In the genomic region with DNA sequence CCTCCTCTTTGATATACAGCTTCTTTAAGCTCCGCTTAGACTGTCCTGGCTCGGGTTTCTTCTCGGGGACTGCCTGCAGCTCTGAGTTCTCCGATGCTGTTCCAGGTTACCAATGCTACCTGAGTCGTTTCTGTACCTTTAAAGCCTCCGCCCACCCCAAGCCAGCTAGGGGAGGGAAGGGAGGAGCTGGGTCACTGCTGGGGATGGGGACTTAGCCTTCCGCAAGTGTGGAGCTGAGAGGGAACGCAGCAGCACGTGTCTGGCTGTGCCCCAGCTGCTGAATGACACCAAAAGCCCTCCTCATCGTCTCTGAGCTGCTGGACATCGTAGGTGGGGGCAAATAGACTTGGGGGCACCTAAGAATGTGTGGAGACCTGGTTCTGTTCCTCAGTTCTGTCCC, we compare ENCODE assay signal across 13 mouse cellular contexts. TPM values are rescaled to one million over a fixed set of nuclear protein-coding genes. Genes with fewer than 3 reads are reported as not detected.
DNase-seq lines count a peak whose midpoint lies in the region; ATAC-seq and TF ChIP-seq lines count a peak whose summit lies in the region.
"Had no signal": no experiment of that assay in that cellular context is flagged by ENCODE, and none has a peak within 500 bp of the region (broad histone marks: within the 10 kb centered on the region; RNA-seq: fewer than 3 reads in every experiment).

No protein-coding gene starts in this region.

- 0 out of 2 replicates have a peak, but pooled peaks have one; percentile 38 for ATAC-seq in lung, embryonic 14.5 days (ENCODE audit: insufficient read depth)
- ATAC-seq in lung, postnatal 0 days: no peak
- peak; percentile 39 for ATAC-seq in intestine, embryonic 16.5 days
- ATAC-seq in stomach, postnatal 0 days (ENCODE audit: low FRiP score, low TSS enrichment): no peak
- ATAC-seq: forebrain, embryonic 14.5 days had no signal

- no peak for TF ChIP-seq EP300 in lung, postnatal 0 days (IDR thresholded peaks at IDR 0.05)
- no peak for TF ChIP-seq EP300 in stomach, postnatal 0 days (optimal IDR thresholded peaks at IDR 0.05)

- H3K4me1 ChIP-seq in lung, embryonic 14.5 days (ENCODE audit: insufficient read depth): no peaks in the 10 kb centered on the region
- no peaks in the 10 kb centered on the region for H3K4me1 ChIP-seq in lung, postnatal 0 days (ENCODE audit: insufficient read depth, low read depth, low read length)
- peaks cover 19% of the 10 kb centered on the region for H3K4me1 ChIP-seq in intestine, embryonic 16.5 days (ENCODE audit: control insufficient read depth, insufficient read depth, low read length)
- no peaks in the 10 kb centered on the region for H3K4me1 ChIP-seq in stomach, postnatal 0 days (replicated peaks; ENCODE audit: control insufficient read depth, insufficient read depth)
- H3K4me1 ChIP-seq: neural tube, embryonic 12.5 days had no signal

- no peak overlapping the region for H3K9ac ChIP-seq in lung, embryonic 14.5 days
- no peak overlapping the region for H3K9ac ChIP-seq in lung, postnatal 0 days (replicated peaks; ENCODE audit: low read depth)
- peak overlapping the region; percentile 33 for H3K9ac ChIP-seq in intestine, embryonic 16.5 days (ENCODE audit: low read depth, low read length)
- no peak overlapping the region for H3K9ac ChIP-seq in stomach, postnatal 0 days (ENCODE audit: low read length)
- H3K9ac ChIP-seq: neural tube, embryonic 12.5 days had no signal

- H3K36me3 ChIP-seq in lung, embryonic 14.5 days (ENCODE audit: insufficient read depth): no peaks in the 10 kb centered on the region
- no peaks in the 10 kb centered on the region for H3K36me3 ChIP-seq in lung, postnatal 0 days (ENCODE audit: insufficient read depth, low read length)
- no peaks in the 10 kb centered on the region for H3K36me3 ChIP-seq in intestine, embryonic 16.5 days (ENCODE audit: control insufficient read depth, insufficient read depth, low read length)
- H3K36me3 ChIP-seq in stomach, postnatal 0 days (ENCODE audit: control insufficient read depth, insufficient read depth, low read length): no peaks in the 10 kb centered on the region
- H3K36me3 ChIP-seq: neural tube, embryonic 12.5 days had no signal

- no peak overlapping the region for H3K27ac ChIP-seq in lung, embryonic 14.5 days (ENCODE audit: low read depth)
- no peak overlapping the region for H3K27ac ChIP-seq in lung, postnatal 0 days (ENCODE audit: low read length)
- H3K27ac ChIP-seq in intestine, embryonic 16.5 days (ENCODE audit: low read length): peak overlapping the region; percentile 37; the same call in 1 of the 2 replicates
- no peak overlapping the region for H3K27ac ChIP-seq in stomach, postnatal 0 days (replicated peaks)
- H3K27ac ChIP-seq in layer of hippocampus, adult 2 months: no peak overlapping the region
- H3K27ac ChIP-seq: neural tube, embryonic 12.5 days had no signal

- TF ChIP-seq CTCF in lung, embryonic 14.5 days (IDR thresholded peaks at IDR 0.05; ENCODE audit: low read depth): no peak
- TF ChIP-seq CTCF in lung, postnatal 0 days (IDR thresholded peaks at IDR 0.05): no peak
- no peak for TF ChIP-seq CTCF in stomach, postnatal 0 days (IDR thresholded peaks at IDR 0.05; ENCODE audit: low read depth)
- no peak for TF ChIP-seq CTCF in layer of hippocampus, adult 2 months (conservative IDR thresholded peaks at IDR 0.05)

- intact Hi-C loops in left cerebral cortex, postnatal 36 days (cut with DNase I): no loop called here

- 10% methylated on average over 11 of the region's 11 CpGs for WGBS in lung, embryonic 14.5 days
- WGBS in lung, postnatal 0 days: 9% methylated on average over 11 of the region's 11 CpGs
- 13% methylated on average over 11 of the region's 11 CpGs for WGBS in intestine, embryonic 16.5 days
- 11% methylated on average over 11 of the region's 11 CpGs for WGBS in stomach, postnatal 0 days

- DNase-seq in lung, embryonic 14.5 days: no peak
- no peak for DNase-seq in lung, postnatal 0 days (ENCODE audit: low spot score)
- peak; percentile 63 for DNase-seq in kidney, postnatal 10 days
- DNase-seq in stomach, postnatal 0 days (ENCODE audit: low spot score): no peak
- DNase-seq in left cerebral cortex, postnatal 36 days (ENCODE audit: low spot score in 2 of 2): no peak
- DNase-seq in layer of hippocampus, adult 2 months (ENCODE audit: low spot score in 2 of 2): no peak
- DNase-seq: heart, adult 11 months; left cerebral cortex, postnatal 4 days; right cerebral cortex, adult 18-20 months had no signal

- H3K27me3 ChIP-seq in lung, embryonic 14.5 days (ENCODE audit: insufficient read depth, low read length): no peaks in the 10 kb centered on the region
- no peaks in the 10 kb centered on the region for H3K27me3 ChIP-seq in lung, postnatal 0 days (replicated peaks; ENCODE audit: insufficient read depth, low read length)
- H3K27me3 ChIP-seq in intestine, embryonic 16.5 days (replicated peaks; ENCODE audit: control insufficient read depth, insufficient read depth, low read length): no peaks in the 10 kb centered on the region
- H3K27me3 ChIP-seq in stomach, postnatal 0 days (ENCODE audit: control insufficient read depth, insufficient read depth, low read length): no peaks in the 10 kb centered on the region

- H3K9me3 ChIP-seq in lung, embryonic 14.5 days (ENCODE audit: low read depth, low read length): no peaks in the 10 kb centered on the region
- H3K9me3 ChIP-seq in lung, postnatal 0 days (ENCODE audit: low read length): no peaks in the 10 kb centered on the region
- H3K9me3 ChIP-seq in intestine, embryonic 16.5 days (ENCODE audit: control insufficient read depth, low read length): no peaks in the 10 kb centered on the region
- no peaks in the 10 kb centered on the region for H3K9me3 ChIP-seq in stomach, postnatal 0 days (ENCODE audit: control insufficient read depth, low read length)
- H3K9me3 ChIP-seq: megakaryocyte, embryonic 14.5 days; neural tube, embryonic 12.5 days had no signal

- H3K4me3 ChIP-seq in lung, embryonic 14.5 days (ENCODE audit: low read depth, low read length): no peak overlapping the region
- no peak overlapping the region for H3K4me3 ChIP-seq in lung, postnatal 0 days (ENCODE audit: low read depth, low read length)
- H3K4me3 ChIP-seq in intestine, embryonic 16.5 days (ENCODE audit: low read length): peak overlapping the region; percentile 37
- H3K4me3 ChIP-seq in stomach, postnatal 0 days (ENCODE audit: low read depth, low read length): no peak overlapping the region
- H3K4me3 ChIP-seq in layer of hippocampus, adult 2 months: no peak overlapping the region
- H3K4me3 ChIP-seq: neural tube, embryonic 12.5 days had no signal

- peak overlapping the region; percentile 23; the same call in 1 of the 2 replicates for H3K4me2 ChIP-seq in lung, embryonic 14.5 days
- no peak overlapping the region for H3K4me2 ChIP-seq in lung, postnatal 0 days (replicated peaks; ENCODE audit: low read depth, low read length)
- H3K4me2 ChIP-seq in intestine, embryonic 16.5 days (ENCODE audit: low read depth, low read length): peak overlapping the region; percentile 37
- H3K4me2 ChIP-seq in stomach, postnatal 0 days (replicated peaks; ENCODE audit: low read depth): 0 out of 2 replicates have a peak overlapping the region, but pooled peaks have one; percentile 5
- H3K4me2 ChIP-seq: neural tube, embryonic 12.5 days had no signal

RNA-seq across cellular contexts. Expression of gene Ggt1, which starts 7.0 kb away (rescaled TPM):
- polyA plus RNA-seq in lung, embryonic 14.5 days (2014; fragmentation: Nextera tagmentation; extraction: Ambion mirVana): 1.8 and 1.9 TPM in 2 replicates
- 0.21 and 0.42 TPM in 2 replicates for polyA plus RNA-seq in lung, postnatal 0 days (2015; fragmentation: Nextera tagmentation; extraction: Ambion mirVana)
- 115 and 144 TPM in 2 replicates for polyA plus RNA-seq in intestine, embryonic 16.5 days (2015; fragmentation: Nextera tagmentation; extraction: Ambion mirVana)
- polyA plus RNA-seq in stomach, postnatal 0 days (2015; fragmentation: Nextera tagmentation; extraction: Ambion mirVana): 1.9 and 2.1 TPM in 2 replicates
- 1 to 10 TPM; 2.5 to 4.1 TPM for total RNA-seq in left cerebral cortex, postnatal 36 days (2021)
- total RNA-seq in layer of hippocampus, adult 2 months (2021): 1 to 10 TPM; 2.7 to 4.5 TPM

RNA-seq across cellular contexts. Expression of gene Lrrc75b, which starts 8.3 kb away (rescaled TPM):
- polyA plus RNA-seq in lung, embryonic 14.5 days (2014; fragmentation: Nextera tagmentation; extraction: Ambion mirVana): 0.50 and 0.69 TPM in 2 replicates
- polyA plus RNA-seq in lung, postnatal 0 days (2015; fragmentation: Nextera tagmentation; extraction: Ambion mirVana): 0.52 and 0.84 TPM in 2 replicates
- polyA plus RNA-seq in intestine, embryonic 16.5 days (2015; fragmentation: Nextera tagmentation; extraction: Ambion mirVana): 1.9 and 2.7 TPM in 2 replicates
- polyA plus RNA-seq in stomach, postnatal 0 days (2015; fragmentation: Nextera tagmentation; extraction: Ambion mirVana): 0.73 and 0.93 TPM in 2 replicates
- total RNA-seq in left cerebral cortex, postnatal 36 days (2021): 10 to 100 TPM in 1 of 2 experiments, 1 to 10 TPM in 1; 9.8 to 10.1 TPM
- total RNA-seq in layer of hippocampus, adult 2 months (2021): 10 to 100 TPM in 1 of 2 experiments, 1 to 10 TPM in 1; 9.7 to 12.0 TPM

RNA-seq across cellular contexts. Expression of gene Ggt5, which starts 20.7 kb away (rescaled TPM):
- 0.43 and 0.71 TPM in 2 replicates for polyA plus RNA-seq in lung, embryonic 14.5 days (2014; fragmentation: Nextera tagmentation; extraction: Ambion mirVana)
- polyA plus RNA-seq in lung, postnatal 0 days (2015; fragmentation: Nextera tagmentation; extraction: Ambion mirVana): 3.0 and 3.4 TPM in 2 replicates
- 8.6 and 8.8 TPM in 2 replicates for polyA plus RNA-seq in intestine, embryonic 16.5 days (2015; fragmentation: Nextera tagmentation; extraction: Ambion mirVana)
- 2.6 and 2.8 TPM in 2 replicates for polyA plus RNA-seq in stomach, postnatal 0 days (2015; fragmentation: Nextera tagmentation; extraction: Ambion mirVana)
- total RNA-seq in left cerebral cortex, postnatal 36 days (2021): 1 to 10 TPM; 1.6 to 2.9 TPM
- total RNA-seq in layer of hippocampus, adult 2 months (2021): 1 to 10 TPM; 2.3 TPM

RNA-seq across cellular contexts. Expression of gene Gucd1, which starts 50.7 kb away (rescaled TPM):
- polyA plus RNA-seq in lung, embryonic 14.5 days (2014; fragmentation: Nextera tagmentation; extraction: Ambion mirVana): 30.8 and 32.6 TPM in 2 replicates
- 19.9 and 20.3 TPM in 2 replicates for polyA plus RNA-seq in lung, postnatal 0 days (2015; fragmentation: Nextera tagmentation; extraction: Ambion mirVana)
- 55.5 and 63.0 TPM in 2 replicates for polyA plus RNA-seq in intestine, embryonic 16.5 days (2015; fragmentation: Nextera tagmentation; extraction: Ambion mirVana)
- 14.6 and 14.9 TPM in 2 replicates for polyA plus RNA-seq in stomach, postnatal 0 days (2015; fragmentation: Nextera tagmentation; extraction: Ambion mirVana)
- 10 to 100 TPM; 15.4 to 21.5 TPM for total RNA-seq in left cerebral cortex, postnatal 36 days (2021)
- total RNA-seq in layer of hippocampus, adult 2 months (2021): 10 to 100 TPM; 14.5 to 16.0 TPM

RNA-seq across cellular contexts. Expression of gene Snrpd3, which starts 51.1 kb away (rescaled TPM):
- polyA plus RNA-seq in lung, embryonic 14.5 days (2014; fragmentation: Nextera tagmentation; extraction: Ambion mirVana): 188 and 202 TPM in 2 replicates
- polyA plus RNA-seq in lung, postnatal 0 days (2015; fragmentation: Nextera tagmentation; extraction: Ambion mirVana): 61.6 and 65.7 TPM in 2 replicates
- polyA plus RNA-seq in intestine, embryonic 16.5 days (2015; fragmentation: Nextera tagmentation; extraction: Ambion mirVana): 136 and 144 TPM in 2 replicates
- polyA plus RNA-seq in stomach, postnatal 0 days (2015; fragmentation: Nextera tagmentation; extraction: Ambion mirVana): 70.2 and 70.3 TPM in 2 replicates
- 10 to 100 TPM; 65.9 to 68.9 TPM for total RNA-seq in left cerebral cortex, postnatal 36 days (2021)
- 10 to 100 TPM; 69.8 to 76.6 TPM for total RNA-seq in layer of hippocampus, adult 2 months (2021)

Comparison
In these comparisons a context has a peak if more than half of its experiments do, and no peak if none do; other contexts are left out.
1. ATAC-seq: peak in lung, embryonic 14.5 days (single experiment) and intestine, embryonic 16.5 days (single experiment); none in lung, postnatal 0 days (single experiment) and stomach, postnatal 0 days (single experiment).
2. RNA of gene Ggt1, which starts 7.0 kb away (polyA plus RNA-seq): 115 to 144 TPM in intestine, embryonic 16.5 days; 1.8 to 1.9 TPM in lung, embryonic 14.5 days, 1.9 to 2.1 TPM in stomach, postnatal 0 days and 0.21 to 0.42 TPM in lung, postnatal 0 days; every median in the first group is over 10 times any median in the second.